Mouse (Mus musculus) fibroblast of lung, adult 2 months (primary cell): Measurements from ENCODE around the gene Galnt16.

Source experiments
- DNase-seq: peaks from one replicate; pipeline ENCODE4 v3.0.0-alpha.2; 2011; ENCODE audit warnings: low read depth

Gene Galnt16

DNA sequence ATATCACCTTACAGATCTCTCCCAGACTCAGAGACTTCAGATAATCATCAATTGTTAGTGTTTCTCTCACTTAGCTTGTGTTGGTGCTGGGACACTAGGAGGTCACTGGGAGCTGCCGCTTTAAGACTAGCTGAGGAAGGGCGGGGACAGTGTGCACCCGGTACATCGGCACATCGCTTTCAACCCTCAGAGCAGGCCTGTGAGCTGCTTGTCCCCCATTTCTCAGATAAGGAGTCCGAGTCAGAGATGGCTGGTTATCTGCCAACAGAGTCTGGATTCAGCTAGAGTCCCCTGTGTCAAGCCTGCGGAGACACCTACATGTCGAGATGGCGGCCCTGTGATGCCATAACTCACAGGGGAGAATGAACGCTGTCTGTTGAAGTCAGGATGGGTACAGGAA lies 13.5 kb downstream of the Galnt16 start:
- DNase-seq = no peak

DNA sequence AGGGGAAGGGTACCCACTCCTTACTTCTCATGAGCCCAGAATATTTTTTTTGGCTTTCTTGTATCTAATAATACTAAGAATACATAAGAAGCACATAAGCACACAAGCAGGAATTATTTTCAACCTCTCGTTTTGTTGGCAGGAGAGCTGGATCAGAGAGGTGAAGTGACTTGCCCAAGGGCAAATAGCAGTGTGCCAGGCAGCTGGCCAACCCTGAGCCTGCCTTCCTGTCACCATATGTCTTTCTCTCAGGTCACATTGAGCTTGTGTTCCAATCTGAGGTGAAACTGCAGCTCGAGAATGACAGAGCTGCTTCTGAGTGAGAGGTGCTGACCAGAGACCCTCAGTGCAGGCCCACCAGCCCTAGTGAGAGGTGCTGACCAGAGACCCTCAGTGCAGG lies 15.8 kb downstream of the Galnt16 start:
- no peak for DNase-seq

DNA sequence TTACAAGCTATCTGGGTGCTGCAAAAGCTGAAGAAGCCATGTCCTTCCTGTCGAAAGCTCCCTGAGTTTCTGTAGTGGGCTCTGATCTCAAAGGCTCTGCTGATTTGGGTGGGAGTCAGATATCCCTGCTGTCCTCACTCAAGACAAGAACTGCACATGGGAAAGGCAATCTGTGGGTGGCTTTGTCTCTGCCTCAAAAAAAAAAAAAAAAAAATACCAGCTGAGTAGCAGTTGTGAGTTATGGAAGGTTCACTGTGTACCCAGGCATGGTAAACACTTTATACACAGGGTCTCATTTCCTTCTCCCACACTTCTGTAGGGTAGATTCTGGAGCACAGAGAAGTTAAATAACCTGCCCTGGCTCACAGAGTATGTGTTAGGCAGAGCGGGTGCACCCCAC lies 19.2 kb downstream of the Galnt16 start:
- no peak for DNase-seq

DNA sequence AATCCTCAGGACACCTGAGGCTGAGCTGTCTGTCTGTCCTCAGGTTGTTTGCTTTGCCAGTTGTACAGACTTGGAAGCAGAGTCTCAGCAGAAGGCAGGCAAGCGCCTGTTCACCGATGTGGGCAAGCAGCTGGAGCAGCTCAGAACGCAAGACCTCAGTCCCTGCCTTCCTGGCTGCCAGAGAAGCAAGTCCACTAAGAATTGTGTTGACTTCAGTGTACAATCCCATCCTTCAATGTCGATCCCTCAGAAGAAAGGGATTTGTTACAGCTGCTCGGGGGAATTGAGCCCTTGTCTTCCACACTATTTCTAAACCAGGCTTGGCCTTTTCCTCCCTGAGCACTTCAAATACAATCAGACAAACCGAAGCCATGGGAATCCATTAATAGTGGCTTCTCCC lies 20.2 kb downstream of the Galnt16 start:
- DNase-seq = no peak

DNA sequence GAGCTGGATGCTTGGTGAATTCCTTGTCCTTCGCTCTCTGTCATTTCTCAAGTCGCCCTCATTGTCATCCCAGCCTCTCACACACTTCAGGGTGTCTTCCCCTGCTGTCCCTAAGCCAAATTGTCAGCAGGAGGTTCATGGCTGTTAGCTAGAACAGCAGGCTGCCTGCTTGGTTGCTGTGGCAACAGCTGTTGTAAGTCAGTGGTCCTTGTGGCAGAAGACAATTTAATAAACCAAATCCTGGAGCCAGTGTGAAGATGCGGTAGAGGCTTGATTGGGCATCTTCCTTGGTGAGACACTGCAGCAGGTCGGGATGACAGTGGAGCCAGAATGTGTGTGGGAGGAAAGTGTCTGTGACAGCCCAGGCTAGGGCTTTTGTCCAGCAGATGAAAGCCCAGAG lies 27.2 kb downstream of the Galnt16 start:
- no peak for DNase-seq

DNA sequence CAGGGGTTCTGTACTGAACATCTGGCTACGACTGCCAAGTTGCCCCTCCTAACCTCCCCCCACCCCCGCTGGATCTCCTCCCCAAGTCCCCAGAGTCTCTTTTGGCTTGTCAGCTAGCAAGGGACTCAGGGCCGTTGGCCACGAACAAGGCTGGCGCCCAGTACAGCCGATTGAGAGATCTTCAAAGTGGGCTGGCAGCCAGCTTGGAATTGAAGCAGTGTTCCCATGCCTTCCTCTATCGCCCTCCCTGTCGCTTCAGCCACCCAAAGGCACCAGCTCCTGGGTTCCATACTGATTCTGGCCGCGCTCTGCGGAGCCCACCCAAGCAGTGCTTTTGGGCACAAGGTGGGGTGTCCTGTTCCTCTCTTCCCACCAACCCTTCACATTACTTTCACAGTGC lies 31.6 kb downstream of the Galnt16 start:
- DNase-seq = no peak

DNA sequence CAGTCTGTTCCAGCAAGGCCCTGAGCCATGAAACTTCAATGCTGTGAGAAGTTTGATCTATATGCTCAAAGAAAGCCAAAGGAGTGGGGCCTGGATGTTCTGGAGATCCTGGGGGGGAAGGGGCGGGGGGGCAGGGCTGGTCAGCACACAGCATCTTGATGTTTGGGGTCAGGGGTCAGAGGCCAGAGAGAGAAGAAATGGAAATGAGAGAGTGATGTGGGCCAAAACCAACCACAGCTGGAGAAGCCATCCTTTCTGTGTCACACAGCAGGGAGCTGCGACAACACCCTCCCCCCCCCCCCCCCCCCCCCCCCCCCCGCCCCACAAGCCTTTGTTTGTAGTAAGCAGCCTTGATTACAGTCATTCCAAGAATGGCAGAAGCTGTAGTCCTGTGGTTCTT lies 35.1 kb downstream of the Galnt16 start:
- DNase-seq = no peak

DNA sequence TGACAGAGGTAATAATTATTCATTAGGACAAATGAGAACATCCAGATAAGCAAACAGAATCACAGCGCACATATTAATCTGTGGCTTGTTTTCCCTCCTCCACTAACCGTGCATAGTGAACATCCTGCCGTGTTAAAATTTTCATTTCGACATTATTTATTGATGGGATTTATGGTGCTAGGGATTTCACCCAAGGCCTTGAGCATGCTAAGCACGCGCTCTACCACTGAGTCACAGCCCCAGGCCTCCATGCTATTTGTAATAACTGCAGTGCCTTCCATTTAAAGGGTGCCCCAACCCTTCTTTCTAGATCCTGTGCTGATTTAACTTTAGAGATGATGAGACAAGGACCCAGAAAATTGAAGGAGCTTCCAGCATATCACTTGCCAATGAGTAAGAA lies 36.2 kb downstream of the Galnt16 start:
- no peak for DNase-seq

DNA sequence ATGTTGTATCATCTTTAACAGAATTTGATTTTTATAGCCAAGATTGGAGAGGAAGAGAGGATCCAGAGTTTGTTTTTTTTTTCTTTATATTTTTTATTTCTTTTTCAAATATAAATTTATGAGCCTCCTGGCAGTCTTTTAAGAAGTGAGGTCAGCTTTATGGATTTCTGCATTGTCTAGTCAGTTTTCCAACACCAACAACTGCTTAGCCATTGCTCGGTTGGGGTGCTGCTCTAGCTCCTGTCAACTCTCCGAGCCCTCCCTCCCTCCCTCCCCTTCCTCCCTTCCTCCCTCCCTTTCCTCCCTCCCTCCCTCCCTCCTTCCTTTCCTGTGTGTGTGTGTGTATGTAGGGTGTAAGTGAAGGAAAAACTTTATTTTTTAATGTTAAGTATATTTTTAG lies 43.8 kb downstream of the Galnt16 start:
- no peak for DNase-seq

DNA sequence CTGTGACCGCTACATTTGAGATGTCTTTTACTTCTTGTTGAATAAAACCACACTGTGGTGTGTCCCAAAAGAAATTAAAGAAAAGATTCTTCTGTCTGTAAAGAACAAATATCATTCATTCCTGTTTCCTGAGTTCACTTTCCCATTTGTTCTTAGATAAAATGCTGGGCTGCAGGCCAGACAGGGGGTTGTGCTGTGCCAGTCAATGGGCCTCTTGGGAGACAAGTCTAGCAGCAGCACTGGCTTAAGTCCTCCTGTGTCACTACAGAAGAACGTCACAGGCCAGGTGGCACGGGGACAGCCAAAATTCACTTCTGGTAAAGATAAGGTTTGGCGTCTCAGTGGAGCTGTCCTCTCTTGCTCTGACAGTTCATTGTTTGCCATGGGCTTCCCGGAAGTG lies 44.7 kb downstream of the Galnt16 start:
- no peak for DNase-seq

DNA sequence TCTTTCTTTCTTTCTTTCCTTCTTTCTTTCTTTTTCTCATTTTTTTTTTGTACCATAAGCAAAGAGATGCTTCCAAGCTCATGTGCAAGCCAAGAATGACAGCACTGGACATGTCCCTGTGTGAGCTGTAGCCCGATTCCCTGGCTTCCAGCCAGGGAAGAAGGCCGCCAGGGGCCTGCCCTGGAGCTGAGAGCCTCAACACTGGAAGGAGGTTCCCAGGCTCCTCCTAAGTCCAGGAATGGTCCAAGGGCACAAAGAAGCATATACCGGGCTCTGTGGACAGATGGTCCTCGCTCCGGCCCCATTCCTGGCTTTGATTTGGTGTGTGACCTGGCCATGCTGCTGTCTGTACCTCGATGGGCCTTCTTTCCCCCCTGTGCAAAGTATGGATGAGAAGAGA lies 46.9 kb downstream of the Galnt16 start:
- DNase-seq = no peak

DNA sequence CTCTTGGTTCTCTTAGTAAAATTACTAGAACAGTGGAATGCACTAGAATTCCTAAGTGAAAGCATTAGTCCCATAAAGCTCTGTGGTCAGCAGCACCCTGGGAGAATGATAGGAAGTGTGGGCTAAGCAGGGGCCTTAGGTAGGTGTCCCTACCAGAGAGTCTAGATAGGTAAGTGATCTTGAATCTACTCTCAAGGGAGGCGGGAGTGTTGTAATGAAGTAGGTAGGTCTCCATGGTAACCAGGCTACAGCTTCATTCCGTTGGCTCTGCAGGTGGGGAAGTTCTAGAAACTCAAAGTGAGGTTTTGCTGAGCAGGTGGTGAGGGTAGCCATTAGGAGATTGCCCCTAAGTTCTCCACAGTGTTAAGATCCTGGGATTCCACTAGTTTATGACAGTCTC lies 47.7 kb downstream of the Galnt16 start:
- no peak for DNase-seq

DNA sequence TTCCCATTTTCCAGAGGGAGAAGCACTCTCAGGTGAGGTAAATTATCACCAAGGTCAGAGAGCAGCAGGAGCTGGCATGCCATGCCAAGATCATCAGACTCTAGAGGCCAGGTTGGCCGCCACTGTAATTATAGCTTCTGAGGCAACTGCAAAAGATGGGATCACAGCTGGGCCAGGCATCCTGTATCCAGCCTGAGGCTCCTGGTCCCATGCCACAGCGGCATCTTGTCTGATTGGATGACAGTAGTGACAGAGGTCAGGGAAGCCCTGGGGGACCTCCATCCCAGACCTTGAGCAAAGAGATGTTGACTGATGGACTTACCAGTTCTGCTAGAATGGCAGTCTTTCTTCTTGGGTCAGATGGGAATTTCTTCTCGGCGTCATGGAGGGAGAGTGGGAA lies 48.4 kb downstream of the Galnt16 start:
- DNase-seq = no peak

DNA sequence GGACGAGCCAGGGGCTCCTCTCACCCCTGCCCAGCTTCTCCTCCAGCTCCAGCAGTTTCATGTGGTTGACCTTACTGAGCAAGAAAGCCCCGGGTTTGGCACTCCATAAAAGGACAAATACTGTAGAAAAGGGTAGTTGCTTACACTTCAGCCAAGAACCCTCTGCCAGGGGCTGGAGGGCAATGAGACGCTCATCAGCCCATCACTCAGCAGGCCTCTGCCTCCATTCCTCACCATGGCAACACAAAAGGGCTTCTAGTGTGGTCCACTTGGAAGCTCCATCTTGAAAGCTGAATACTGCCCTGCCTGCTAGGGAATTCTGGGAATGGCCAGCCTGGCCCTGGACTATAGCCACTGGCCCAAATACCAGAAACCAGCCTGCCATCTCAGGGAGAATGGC lies 49.3 kb downstream of the Galnt16 start:
- DNase-seq = no peak

DNA sequence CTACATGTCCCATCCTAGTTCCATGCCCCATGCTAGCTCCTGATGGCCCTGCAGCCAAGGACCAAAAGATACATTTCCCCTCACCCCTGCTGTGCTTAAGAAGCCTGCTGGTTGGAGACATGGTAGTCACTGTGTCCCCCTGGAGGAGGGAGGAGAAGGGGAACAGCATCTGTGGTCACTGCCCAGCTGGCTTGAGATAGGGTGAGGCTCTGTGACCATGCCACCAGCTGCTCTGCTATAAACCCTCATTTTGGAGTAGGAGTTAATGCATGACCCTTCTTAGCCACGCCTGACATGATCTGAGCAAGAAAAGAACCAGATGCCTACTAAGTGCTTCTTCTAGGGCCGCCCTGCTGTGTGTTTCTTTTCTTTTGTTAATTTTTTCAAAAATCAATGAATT lies 51.5 kb downstream of the Galnt16 start:
- DNase-seq = no peak

DNA sequence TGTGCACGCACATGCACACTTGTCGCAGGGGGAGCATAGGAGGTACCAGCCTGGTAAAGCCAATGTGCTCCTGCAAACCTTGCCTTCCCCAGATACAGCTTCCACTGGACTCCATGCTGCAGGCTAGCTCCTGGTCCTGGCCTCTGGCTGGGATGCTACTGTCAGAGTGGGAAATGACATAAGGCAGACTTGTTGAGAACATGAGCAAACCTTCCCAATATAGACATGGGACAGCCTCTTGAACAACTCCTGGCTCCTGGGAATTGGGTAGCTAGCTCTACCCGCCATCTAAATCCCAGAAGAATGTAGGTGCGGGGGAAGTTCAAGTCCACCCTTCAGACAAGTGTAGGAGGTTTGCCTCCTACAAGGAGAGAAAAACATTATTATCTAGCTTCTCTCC lies 56.2 kb downstream of the Galnt16 start:
- no peak for DNase-seq

DNA sequence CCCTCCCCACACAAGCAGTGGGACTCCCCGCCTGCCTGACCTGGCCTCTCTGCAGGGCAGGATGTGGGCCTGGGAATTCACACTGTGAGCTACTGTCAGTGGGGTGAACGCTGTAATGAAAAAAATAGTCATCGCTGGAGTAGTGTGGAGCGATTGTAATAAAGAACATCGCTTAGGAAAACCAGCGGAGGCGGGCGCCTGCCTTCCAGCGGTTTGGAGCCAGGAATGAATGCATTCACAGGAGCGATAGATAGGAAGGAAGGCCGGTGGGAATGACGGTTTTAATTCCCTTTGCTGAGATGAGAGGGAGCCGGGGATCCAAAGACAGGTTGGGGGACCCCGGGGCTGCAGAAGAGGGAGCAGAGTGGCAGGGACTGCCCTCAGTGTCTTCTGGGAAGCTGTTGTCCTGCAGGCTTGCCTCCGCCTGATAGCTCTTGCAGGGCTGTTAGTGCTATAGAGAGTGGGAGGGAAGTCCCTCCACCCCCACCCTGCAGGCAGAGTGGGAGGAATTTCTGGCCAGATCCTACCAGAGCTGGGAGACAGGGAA lies 56.8 kb downstream of the Galnt16 start:
- no peak for DNase-seq

DNA sequence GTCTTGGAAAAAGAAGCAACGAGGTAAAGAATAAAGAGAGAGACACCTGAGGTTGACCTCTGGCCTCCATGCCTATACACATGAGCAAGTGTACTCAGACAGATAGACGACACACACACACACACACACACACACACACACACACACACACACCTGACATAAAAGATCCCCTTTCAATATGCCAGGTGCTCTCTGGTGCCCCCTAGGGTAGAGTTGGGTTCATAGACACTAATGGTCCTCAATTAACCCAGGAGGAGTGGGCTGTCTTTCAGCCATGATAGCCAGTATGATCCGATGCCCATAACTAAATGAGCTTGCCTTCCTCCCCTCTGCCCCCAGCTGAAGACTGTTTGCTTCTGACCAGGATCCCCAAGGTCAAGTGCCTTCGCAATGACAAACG lies 59.0 kb downstream of the Galnt16 start:
- DNase-seq = no peak

DNA sequence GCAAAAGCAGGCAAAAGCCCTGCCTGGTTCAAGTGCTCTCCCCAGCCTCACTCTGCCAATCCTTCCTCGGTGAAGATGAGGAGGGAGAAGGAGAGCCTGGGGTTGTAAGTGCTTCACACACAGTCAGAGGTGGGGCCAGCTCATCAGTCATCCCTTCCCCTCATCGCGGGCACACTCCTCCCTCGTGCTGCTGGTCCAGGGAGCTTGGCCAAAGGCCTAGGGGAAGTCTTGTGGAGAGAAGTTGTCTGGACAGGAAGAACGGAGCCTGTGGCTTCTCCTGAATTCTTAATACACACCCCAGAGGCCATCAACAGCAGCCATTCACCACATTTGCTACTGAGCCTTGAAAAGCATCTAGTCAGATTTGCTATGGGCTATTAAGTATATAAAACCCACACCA lies 63.3 kb downstream of the Galnt16 start:
- DNase-seq = no peak

DNA sequence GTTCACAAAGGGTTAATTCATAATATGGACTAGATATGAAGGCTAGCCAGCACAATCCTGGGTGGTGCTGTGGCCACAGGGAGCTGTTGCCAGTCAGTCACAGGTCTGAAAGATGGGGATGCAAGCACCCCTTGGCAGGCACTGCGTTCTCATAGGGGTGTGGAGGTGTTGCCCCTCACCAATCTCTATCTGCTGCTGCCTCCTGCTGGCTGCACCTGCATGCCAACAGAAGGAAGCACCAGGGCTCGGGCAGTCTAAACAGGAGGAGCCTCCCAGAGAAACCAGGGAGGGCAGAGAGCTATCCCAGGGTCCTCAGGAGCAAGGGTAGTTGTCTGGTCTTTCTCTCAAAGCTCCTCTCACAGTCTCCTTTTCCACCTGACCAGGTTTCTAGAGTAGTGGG lies 66.9 kb downstream of the Galnt16 start:
- no peak for DNase-seq

DNA sequence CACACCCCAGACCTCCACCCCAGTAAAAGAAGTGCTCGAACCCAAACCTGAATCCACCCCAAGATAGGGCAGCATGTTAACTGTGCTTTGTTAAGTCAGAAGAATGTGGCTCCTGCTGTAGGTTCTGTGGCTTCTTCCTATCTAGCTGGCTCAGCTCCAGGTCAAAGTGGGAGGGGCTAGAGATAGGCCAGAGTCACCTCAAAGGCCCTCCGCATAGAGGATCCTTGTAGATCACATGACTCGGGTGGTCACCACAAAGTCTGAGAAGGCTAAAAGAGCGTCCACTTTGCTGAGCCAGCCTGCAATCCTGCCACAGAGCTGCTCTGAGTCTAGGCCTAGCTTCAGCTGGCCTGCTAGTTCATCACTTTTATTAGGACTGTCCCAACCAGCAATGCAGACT lies 76.1 kb downstream of the Galnt16 start:
- no peak for DNase-seq

DNA sequence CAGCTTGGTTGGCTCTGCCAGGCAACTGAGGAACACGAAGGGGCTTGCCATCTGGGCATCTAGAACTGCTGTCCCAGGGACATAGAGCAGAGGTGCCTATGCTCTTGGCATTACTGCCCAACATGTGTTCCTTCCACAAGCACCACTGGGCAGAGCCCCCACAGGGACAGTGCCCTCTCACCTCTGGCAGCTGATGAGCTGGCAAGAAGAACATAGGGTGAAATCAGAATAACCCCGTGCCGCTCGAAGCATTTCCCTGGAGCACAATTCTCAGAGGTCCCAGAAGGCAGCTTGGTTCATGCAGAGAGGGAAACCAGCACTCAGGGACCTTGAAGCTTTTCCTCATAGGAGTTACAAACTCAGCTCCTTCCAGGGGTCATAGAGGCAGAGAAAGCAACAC lies 76.7 kb downstream of the Galnt16 start:
- DNase-seq = no peak

DNA sequence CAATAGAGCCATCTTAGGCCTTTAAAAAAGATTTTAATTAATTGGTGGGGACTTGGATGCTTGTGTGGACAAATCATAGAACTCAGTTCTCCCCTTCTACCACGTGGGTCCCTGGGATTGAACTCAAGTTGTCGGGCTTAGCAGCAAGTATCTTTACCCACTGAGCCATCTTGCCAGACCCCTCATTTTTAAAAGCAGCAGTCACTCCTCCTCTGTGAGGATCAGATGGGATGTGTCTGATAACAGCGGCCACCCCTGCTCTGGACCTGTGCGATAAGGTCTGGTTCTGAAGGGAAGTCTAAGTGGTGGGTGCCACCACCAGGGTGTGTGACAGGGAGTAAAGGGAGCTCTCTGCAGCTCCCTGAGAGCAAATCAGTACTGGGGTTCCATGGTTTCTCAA lies 77.5 kb downstream of the Galnt16 start:
- DNase-seq = no peak

DNA sequence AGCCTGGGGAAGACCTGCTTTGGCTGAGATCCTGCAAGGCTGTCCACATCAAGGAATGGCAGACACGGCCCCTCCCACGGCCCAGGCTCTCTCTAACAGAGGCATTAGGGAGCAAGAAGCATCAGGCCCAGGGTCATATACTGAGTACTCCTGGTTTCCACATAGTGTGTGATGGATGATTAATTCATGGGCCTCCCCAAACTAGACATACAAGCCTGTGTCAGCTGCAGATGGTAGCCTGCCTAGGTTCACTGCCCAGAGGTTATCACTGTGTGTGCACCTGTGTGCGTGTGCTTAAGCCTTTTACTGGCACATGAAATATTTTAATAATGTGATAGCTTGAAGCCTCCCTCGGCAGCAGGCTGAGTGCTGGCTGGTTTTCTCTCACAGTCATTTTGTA lies 77.9 kb downstream of the Galnt16 start:
- no peak for DNase-seq

DNA sequence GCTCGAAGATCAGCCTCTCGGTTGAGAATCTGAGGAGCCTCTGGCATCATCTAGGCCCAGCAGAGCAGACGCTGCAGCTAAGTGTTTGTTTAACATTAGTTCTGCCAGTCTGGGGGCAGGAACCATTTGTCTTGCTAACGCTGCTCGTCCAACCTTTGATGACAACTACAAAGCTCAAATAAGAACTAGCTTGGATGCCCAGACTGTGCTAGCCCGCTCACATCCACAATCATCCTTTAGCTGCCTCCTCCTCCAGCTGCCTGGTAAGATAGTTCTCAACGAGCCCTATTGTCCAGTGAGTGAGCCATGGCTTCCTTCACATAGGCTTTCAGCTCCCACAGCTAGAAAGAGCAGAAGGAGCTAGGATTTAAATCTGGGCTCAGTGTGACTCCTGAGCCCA lies 80.2 kb downstream of the Galnt16 start:
- DNase-seq = no peak
